ENCODE assay signal across 11 mouse cellular contexts in genomic region chr13:63279807-63280206, GRCm38 (mm10).
DNase-seq lines count a peak whose midpoint lies in the region; ATAC-seq and TF ChIP-seq lines count a peak whose summit lies in the region.
"Had no signal": no experiment of that assay in that cellular context is flagged by ENCODE, and none has a peak within 500 bp of the region (broad histone marks: within the 10 kb centered on the region; RNA-seq: fewer than 3 reads in every experiment).

No protein-coding gene starts in this region.

- H3K4me2 ChIP-seq in forebrain, embryonic 12.5 days = no peak overlapping the region
- H3K4me2 ChIP-seq in limb, embryonic 14.5 days (replicated peaks; ENCODE audit: low read depth, low read length, severe bottlenecking) = peak overlapping the region; percentile 55

- TF ChIP-seq POLR2A in limb, embryonic 14.5 days (IDR thresholded peaks at IDR 0.05; ENCODE audit: borderline replicate concordance, extremely low read depth, insufficient read depth, insufficient read length) = no peak

- peak overlapping the region; percentile 65; the same call in 1 of the 2 replicates for H3K27ac ChIP-seq in forebrain, embryonic 10.5 days
- H3K27ac ChIP-seq in forebrain, embryonic 12.5 days = no peak overlapping the region
- H3K27ac ChIP-seq in brown adipose tissue, adult 24 weeks (replicated peaks; ENCODE audit: low read depth, low read length) = peak overlapping the region; percentile 87
- H3K27ac ChIP-seq in limb, embryonic 14.5 days (replicated peaks; ENCODE audit: low read depth, low read length) = peak overlapping the region; percentile 76

- H3K9ac ChIP-seq in forebrain, embryonic 12.5 days = no peak overlapping the region
- peak overlapping the region; percentile 47 for H3K9ac ChIP-seq in limb, embryonic 14.5 days (ENCODE audit: low read depth, low read length, severe bottlenecking)

- peaks cover 23% of the 10 kb centered on the region for H3K36me3 ChIP-seq in forebrain, embryonic 10.5 days (replicated peaks)
- H3K36me3 ChIP-seq in forebrain, embryonic 12.5 days (replicated peaks) = peaks cover 8% of the 10 kb centered on the region; the same call in 1 of the 2 replicates
- H3K36me3 ChIP-seq in limb, embryonic 14.5 days (ENCODE audit: control insufficient read depth, insufficient read depth, low read length) = peaks cover 28% of the 10 kb centered on the region

- no peaks in the 10 kb centered on the region for H3K9me3 ChIP-seq in forebrain, embryonic 10.5 days
- no peaks in the 10 kb centered on the region for H3K9me3 ChIP-seq in forebrain, embryonic 12.5 days
- H3K9me3 ChIP-seq in limb, embryonic 14.5 days (ENCODE audit: control insufficient read depth, low read length) = no peaks in the 10 kb centered on the region

- peak overlapping the region; percentile 26; the same call in 1 of the 2 replicates for H3K4me3 ChIP-seq in forebrain, embryonic 10.5 days
- no peak overlapping the region for H3K4me3 ChIP-seq in forebrain, embryonic 12.5 days (replicated peaks)
- 0 out of 2 replicates have a peak overlapping the region, but pooled peaks have one; percentile 7 for H3K4me3 ChIP-seq in brown adipose tissue, adult 24 weeks (ENCODE audit: insufficient read depth, low read depth, low read length)
- H3K4me3 ChIP-seq in limb, embryonic 14.5 days (replicated peaks; ENCODE audit: low read length) = peak overlapping the region; percentile 41

- WGBS in forebrain, embryonic 10.5 days = 67% methylated on average over 8 of the region's 8 CpGs
- 68% methylated on average over 8 of the region's 8 CpGs for WGBS in forebrain, embryonic 12.5 days
- WGBS in limb, embryonic 14.5 days = 25% methylated on average over 8 of the region's 8 CpGs

- peaks cover 35% of the 10 kb centered on the region for H3K27me3 ChIP-seq in forebrain, embryonic 10.5 days (ENCODE audit: poor library complexity, severe bottlenecking)
- H3K27me3 ChIP-seq in forebrain, embryonic 12.5 days = peaks cover 13% of the 10 kb centered on the region; the same call in 1 of the 2 replicates
- H3K27me3 ChIP-seq in limb, embryonic 14.5 days (ENCODE audit: control insufficient read depth, insufficient read depth, low read length) = no peaks in the 10 kb centered on the region

- DNase-seq in forebrain, embryonic 10.5 days (ENCODE audit: extremely low spot score, low spot score) = no peak
- DNase-seq in kidney, postnatal 10 days = peak; percentile 19
- no peak for DNase-seq in kidney, adult 18-20 months
- DNase-seq in limb, embryonic 14.5 days (ENCODE audit: low spot score) = no peak
- no peak for DNase-seq in retina, embryonic 14.5 days (ENCODE audit: low spot score)
- no peak for DNase-seq in urinary bladder, postnatal 36 days (ENCODE audit: low spot score in 2 of 2)
- DNase-seq: kidney, adult 11 months; right cerebral cortex, adult 18-20 months; thymus, adult 2 months had no signal

- ATAC-seq in forebrain, embryonic 12.5 days (ENCODE audit: low FRiP score) = no peak
- no peak for ATAC-seq in limb, embryonic 14.5 days (ENCODE audit: low FRiP score, low read depth)

- H3K4me1 ChIP-seq in forebrain, embryonic 10.5 days = peaks cover 57% of the 10 kb centered on the region
- H3K4me1 ChIP-seq in forebrain, embryonic 12.5 days = peaks cover 30% of the 10 kb centered on the region
- H3K4me1 ChIP-seq in brown adipose tissue, adult 24 weeks (ENCODE audit: control insufficient read depth, insufficient read depth, insufficient read length, low read length) = peaks cover 36% of the 10 kb centered on the region
- peaks cover 63% of the 10 kb centered on the region for H3K4me1 ChIP-seq in limb, embryonic 14.5 days (ENCODE audit: control insufficient read depth, insufficient read depth, low read length)
